In genomic region chr14:28507471-28507870, GRCm38 (mm10) we compare ENCODE assay signal across 8 mouse cellular contexts. TPM values are rescaled to one million over a fixed set of nuclear protein-coding genes. Genes with fewer than 3 reads are reported as not detected.
DNase-seq lines count a peak whose midpoint lies in the region; ATAC-seq lines count a peak whose summit lies in the region.

No protein-coding gene starts in this region.

- peaks cover 37% of the 10 kb centered on the region for H3K27me3 ChIP-seq in intestine, embryonic 15.5 days (replicated peaks)
- H3K27me3 ChIP-seq in limb, embryonic 12.5 days = no peaks in the 10 kb centered on the region
- peaks cover 85% of the 10 kb centered on the region for H3K27me3 ChIP-seq in midbrain, embryonic 13.5 days
- H3K27me3 ChIP-seq in stomach, embryonic 15.5 days (replicated peaks) = peaks cover 31% of the 10 kb centered on the region

- H3K4me1 ChIP-seq in intestine, embryonic 15.5 days (replicated peaks) = peaks cover 20% of the 10 kb centered on the region; the same call in 1 of the 2 replicates
- H3K4me1 ChIP-seq in limb, embryonic 12.5 days (replicated peaks) = peaks cover 33% of the 10 kb centered on the region
- H3K4me1 ChIP-seq in midbrain, embryonic 13.5 days (replicated peaks) = peaks cover 73% of the 10 kb centered on the region
- H3K4me1 ChIP-seq in stomach, embryonic 15.5 days = peaks cover 5% of the 10 kb centered on the region

- peak; percentile 26 for ATAC-seq in intestine, embryonic 15.5 days
- no peak for ATAC-seq in limb, embryonic 12.5 days (ENCODE audit: insufficient number of reproducible peaks, insufficient read depth, low FRiP score, low TSS enrichment, low read depth)
- ATAC-seq in midbrain, embryonic 13.5 days = no peak
- ATAC-seq in stomach, embryonic 15.5 days (ENCODE audit: insufficient read depth, low FRiP score, low read depth) = no peak

- no peaks in the 10 kb centered on the region for H3K36me3 ChIP-seq in intestine, embryonic 15.5 days
- H3K36me3 ChIP-seq in limb, embryonic 12.5 days = peaks cover 32% of the 10 kb centered on the region
- H3K36me3 ChIP-seq in midbrain, embryonic 13.5 days = no peaks in the 10 kb centered on the region
- no peaks in the 10 kb centered on the region for H3K36me3 ChIP-seq in stomach, embryonic 15.5 days

- peak overlapping the region; percentile 71 for H3K9ac ChIP-seq in intestine, embryonic 15.5 days
- H3K9ac ChIP-seq in limb, embryonic 12.5 days (replicated peaks) = peak overlapping the region; percentile 99
- 0 out of 2 replicates have a peak overlapping the region, but pooled peaks have one; percentile 69 for H3K9ac ChIP-seq in midbrain, embryonic 13.5 days (replicated peaks)
- no peak overlapping the region for H3K9ac ChIP-seq in stomach, embryonic 15.5 days

- no peaks in the 10 kb centered on the region for H3K9me3 ChIP-seq in intestine, embryonic 15.5 days
- no peaks in the 10 kb centered on the region for H3K9me3 ChIP-seq in limb, embryonic 12.5 days
- no peaks in the 10 kb centered on the region for H3K9me3 ChIP-seq in midbrain, embryonic 13.5 days
- no peaks in the 10 kb centered on the region for H3K9me3 ChIP-seq in stomach, embryonic 15.5 days

- under 1% methylated on average over 18 of the region's 18 CpGs for WGBS in intestine, embryonic 15.5 days
- under 1% methylated on average over 18 of the region's 18 CpGs for WGBS in limb, embryonic 12.5 days
- 1% methylated on average over 18 of the region's 18 CpGs for WGBS in midbrain, embryonic 13.5 days
- WGBS in stomach, embryonic 15.5 days = 2% methylated on average over 18 of the region's 18 CpGs

- H3K27ac ChIP-seq in intestine, embryonic 15.5 days = peak overlapping the region; percentile 95
- H3K27ac ChIP-seq in limb, embryonic 12.5 days = peak overlapping the region; percentile 100
- no peak overlapping the region for H3K27ac ChIP-seq in midbrain, embryonic 13.5 days
- H3K27ac ChIP-seq in stomach, embryonic 15.5 days = peak overlapping the region; percentile 94; the same call in 1 of the 2 replicates

- peak overlapping the region; percentile 90 for H3K4me2 ChIP-seq in intestine, embryonic 15.5 days (replicated peaks)
- H3K4me2 ChIP-seq in limb, embryonic 12.5 days = peak overlapping the region; percentile 91
- H3K4me2 ChIP-seq in midbrain, embryonic 13.5 days (replicated peaks) = peak overlapping the region; percentile 85
- peak overlapping the region; percentile 90 for H3K4me2 ChIP-seq in stomach, embryonic 15.5 days

- H3K4me3 ChIP-seq in intestine, embryonic 15.5 days (replicated peaks) = peak overlapping the region; percentile 71
- peak overlapping the region; percentile 87 for H3K4me3 ChIP-seq in limb, embryonic 12.5 days (replicated peaks)
- peak overlapping the region; percentile 54 for H3K4me3 ChIP-seq in midbrain, embryonic 13.5 days (replicated peaks)
- H3K4me3 ChIP-seq in stomach, embryonic 15.5 days (replicated peaks) = peak overlapping the region; percentile 70

- DNase-seq in adrenal gland, adult 18-20 months (ENCODE audit: low spot score in 2 of 2) = peak; percentile 74 to 76
- DNase-seq in embryo, embryonic 10 days (ENCODE audit: low spot score) = peak; percentile 92
- DNase-seq in gastrocnemius, postnatal 4 days (ENCODE audit: low spot score in 2 of 2) = peak; percentile 48 to 73
- no peak for DNase-seq in spleen, postnatal 36 days (ENCODE audit: low spot score in 2 of 2)

RNA-seq across cellular contexts. Expression of gene Wnt5a, which starts 2.9 kb away (rescaled TPM):
- 10 to 100 TPM; 29.2 to 37.4 TPM for total RNA-seq in adrenal gland, adult 18-20 months (2021)
- total RNA-seq in gastrocnemius, postnatal 4 days (2021) = 10 to 100 TPM; 20.4 to 22.3 TPM
- polyA plus RNA-seq in intestine, embryonic 15.5 days (2015; fragmentation: Nextera tagmentation; extraction: Ambion mirVana) = 23.2 and 27.4 TPM in 2 replicates
- polyA plus RNA-seq in limb, embryonic 12.5 days (2016; fragmentation: Nextera tagmentation; extraction: Ambion mirVana) = 189 and 199 TPM in 2 replicates
- polyA plus RNA-seq in midbrain, embryonic 13.5 days (2015; fragmentation: Nextera tagmentation; extraction: Ambion mirVana) = 14.4 and 17.9 TPM in 2 replicates
- polyA plus RNA-seq in stomach, embryonic 15.5 days (2015; fragmentation: Nextera tagmentation; extraction: Ambion mirVana) = 22.3 and 27.5 TPM in 2 replicates

Comparison
In these comparisons a context has a peak if more than half of its experiments do, and no peak if none do; other contexts are left out.
1. DNase-seq: peak in adrenal gland, adult 18-20 months (2 of 2), embryo, embryonic 10 days (single experiment) and gastrocnemius, postnatal 4 days (2 of 2); none in spleen, postnatal 36 days (0 of 2).
2. Peak in every context shown above with its lines, with median percentiles within 50 percentile points of each other: H3K4me2 ChIP-seq and H3K4me3 ChIP-seq.